Mouse (Mus musculus) CD4-positive, CD25-positive, alpha-beta regulatory T cell, adult 4 months (primary cell): ENCODE measurements around the gene Ap5b1. TPM values are rescaled to one million over a fixed set of nuclear protein-coding genes. Genes with fewer than 3 reads are reported as not detected.

Source experiments
- ATAC-seq: one replicate; pipeline ENCODE4 v1.8.0; 2017
- polyA plus RNA-seq, 2 experiments: library from polyadenylated mRNA; unstranded; fragments of 100-300 nt; shearing (Covaris generic); gene quantifications; one replicate each; pipeline ENCODE4 v1.2.1; 2017

The Ap5b1 gene
- polyA plus RNA-seq = 1 to 10 TPM; 3.8 to 7.4 TPM

DNA sequence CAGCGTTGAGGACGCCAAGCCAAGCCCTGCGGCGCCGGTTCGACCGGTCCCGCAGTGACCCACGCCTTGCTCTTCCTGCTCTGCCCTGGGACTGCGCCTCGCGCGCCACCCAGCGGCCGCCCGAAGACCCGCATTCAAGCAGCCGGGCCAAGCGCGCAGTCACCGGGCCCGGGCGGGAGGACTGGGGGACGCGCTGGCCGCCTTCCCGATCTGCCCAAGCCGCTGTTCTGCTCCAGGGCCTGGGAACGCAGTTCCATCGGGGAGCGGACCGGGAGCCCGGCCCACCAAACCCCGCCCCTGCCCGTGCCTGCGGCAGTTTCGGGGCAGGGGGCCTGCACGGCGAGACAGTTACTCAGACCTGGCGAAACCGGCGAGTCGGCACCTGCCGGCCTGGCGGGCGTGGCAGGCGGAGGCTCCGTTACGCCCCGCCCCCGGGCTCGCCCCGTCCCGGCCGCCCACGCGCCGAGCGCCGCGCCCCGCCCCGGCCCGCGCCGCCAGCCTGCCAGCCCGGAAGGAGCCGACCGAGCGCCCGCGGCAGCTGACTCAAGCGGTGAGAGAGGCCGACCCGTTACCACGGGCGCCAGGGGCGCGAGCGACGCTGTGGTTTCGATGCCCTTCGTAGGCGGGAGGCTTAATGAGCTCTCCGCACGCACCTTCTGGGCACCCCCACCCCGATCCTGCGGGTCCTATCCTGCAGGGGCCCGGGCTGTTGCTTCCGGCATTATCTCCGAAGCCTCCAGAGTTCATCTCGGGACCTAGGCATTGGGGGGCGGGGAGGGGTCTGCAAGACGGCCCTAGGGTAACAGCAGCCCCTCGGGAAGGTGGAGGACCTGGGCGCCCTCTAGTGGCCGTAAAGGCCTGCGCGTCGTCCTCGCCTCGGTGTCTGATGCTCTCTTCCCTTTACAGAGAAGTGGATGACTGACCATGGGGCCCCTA, at the start of gene Ap5b1:
Gene Ap5b1 (plus strand): TSS at position 492 of the 936 bp plus-strand sequence.
- ATAC-seq = peak; percentile 76

DNA sequence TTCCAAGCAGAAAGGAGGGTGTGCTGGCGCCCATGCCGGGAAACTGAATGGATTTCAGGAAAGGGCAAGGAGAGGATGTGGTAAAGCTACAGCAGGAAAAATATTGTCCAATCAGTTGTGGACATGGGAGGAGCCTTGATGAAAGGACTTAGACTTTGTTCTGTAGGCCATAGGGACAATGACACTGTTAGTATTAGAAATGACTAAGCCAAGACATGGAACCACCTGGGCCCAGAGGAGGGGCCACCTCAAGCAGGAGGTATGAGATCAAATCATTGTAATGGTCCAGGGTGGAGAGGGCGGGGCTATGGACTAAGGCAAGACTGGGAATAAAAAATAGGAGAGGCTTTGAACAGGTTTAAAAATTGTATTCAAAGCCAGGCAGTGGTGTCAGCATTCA, 49.1 kb upstream of the Ap5b1 start:
- no peak for ATAC-seq

- no peak for ATAC-seq
Observed at GRCm38 (mm10) chr19:5525204-5525603, 42.6 kb upstream of the Ap5b1 start.

- ATAC-seq = peak; percentile 71
Observed at GRCm38 (mm10) chr19:5529325-5530137, 38.3 kb upstream of the Ap5b1 start.

DNA sequence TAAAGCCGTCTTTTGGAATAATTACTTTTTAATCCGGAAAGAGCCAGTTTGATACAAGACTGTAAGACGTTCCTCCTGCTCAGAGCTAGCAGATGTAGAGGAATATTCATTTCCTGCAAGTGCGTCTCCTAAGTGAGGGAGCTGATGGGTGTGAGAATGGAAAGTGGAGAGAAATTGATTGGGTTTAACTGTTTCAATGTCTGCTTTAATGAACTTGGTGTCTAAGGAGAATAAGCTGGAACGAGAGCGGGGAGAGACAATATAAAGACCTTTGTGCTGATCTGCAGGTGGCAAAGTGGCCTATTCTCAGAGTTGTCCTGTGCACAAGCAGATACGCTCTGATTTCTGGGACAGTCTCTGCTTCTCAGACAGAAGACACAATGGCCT, 37.7 kb upstream of the Ap5b1 start:
- ATAC-seq = no peak

DNA sequence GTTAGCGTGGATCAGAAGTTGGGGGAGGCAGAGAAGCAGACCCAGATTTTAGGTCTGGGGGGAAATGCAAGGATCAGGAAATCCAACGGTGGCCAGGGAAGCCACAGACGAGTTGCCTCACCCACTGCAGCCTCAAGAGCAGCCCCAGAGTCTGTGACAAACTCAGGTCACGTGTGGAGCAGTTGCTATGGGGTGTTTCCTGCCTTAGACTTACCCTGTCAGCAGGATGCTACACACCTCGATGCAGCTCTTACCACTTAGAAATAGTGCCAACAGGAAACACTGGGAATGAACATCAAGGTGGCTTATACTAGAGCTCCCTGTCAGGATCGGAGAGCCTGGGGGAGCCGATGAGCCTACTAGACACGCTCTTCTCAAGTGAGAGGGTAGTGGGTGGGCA, 35.3 kb upstream of the Ap5b1 start:
- ATAC-seq = peak; percentile 94

GRCm38 (mm10) chr19:5538786-5539185, 29.0 kb upstream of the Ap5b1 start:
- ATAC-seq = no peak

DNA sequence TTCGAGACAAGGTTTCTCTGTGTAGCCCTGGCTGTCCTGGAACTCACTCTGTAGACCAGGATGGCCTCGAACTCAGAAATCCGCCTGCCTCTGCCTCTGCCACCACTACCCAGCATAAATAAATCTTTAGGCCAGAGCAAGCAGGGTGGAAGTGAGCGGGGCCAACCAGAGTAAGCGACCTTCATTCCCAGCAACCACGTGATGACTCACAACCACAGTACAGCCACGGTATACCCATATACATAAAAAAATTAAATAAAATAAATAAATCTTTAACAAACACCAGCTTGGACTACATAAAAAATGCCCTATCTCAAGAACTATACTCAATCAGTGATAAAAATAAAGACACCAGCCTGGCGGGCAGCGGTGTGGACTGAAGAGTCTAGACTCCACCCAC, 24.5 kb upstream of the Ap5b1 start:
- ATAC-seq = no peak

- ATAC-seq = no peak
Observed at GRCm38 (mm10) chr19:5544031-5544430, 23.8 kb upstream of the Ap5b1 start.

GRCm38 (mm10) chr19:5547471-5548056, 20.3 kb upstream of the Ap5b1 start:
- ATAC-seq = no peak

GRCm38 (mm10) chr19:5553802-5554201, 14.0 kb upstream of the Ap5b1 start:
- ATAC-seq = no peak

DNA sequence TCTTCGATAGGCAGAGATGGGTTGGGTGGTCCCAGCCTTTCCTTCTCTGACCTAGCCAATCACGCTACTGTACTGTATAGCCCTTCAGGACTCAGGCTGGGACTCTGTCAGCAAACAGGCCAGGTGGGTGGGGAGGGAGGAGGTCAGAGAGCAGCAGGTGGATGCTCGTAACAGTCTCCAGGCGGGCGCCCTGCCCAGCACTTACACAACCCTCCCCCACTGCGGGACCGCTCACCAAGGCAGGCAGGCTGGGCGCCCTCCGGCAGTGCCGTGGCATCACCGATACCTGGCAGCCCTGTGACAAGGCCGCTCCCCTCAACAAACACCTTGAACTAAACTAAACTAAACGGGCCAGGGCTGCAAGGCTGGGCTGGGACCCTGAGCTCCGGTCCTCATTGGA, 13.6 kb upstream of the Ap5b1 start:
- ATAC-seq = no peak

DNA sequence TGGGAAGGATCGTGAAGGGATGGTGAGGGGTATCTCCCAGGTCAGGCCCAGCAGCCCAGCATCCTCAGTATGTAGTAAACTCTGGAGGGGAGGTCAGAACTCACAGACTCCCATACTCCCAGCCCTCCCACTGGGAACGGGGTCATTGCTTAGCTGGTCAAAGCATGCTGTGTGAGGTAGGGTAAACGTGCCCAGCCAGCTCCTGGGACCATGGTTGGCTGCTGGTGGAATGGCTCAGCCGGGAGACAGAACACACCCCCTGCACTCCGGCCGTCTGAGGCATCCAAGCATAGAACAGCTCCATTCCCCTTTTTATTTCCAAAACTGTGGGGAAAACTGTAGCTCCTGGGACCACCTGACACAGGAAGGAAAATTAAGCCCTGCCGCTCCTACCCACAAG, 9.7 kb upstream of the Ap5b1 start:
- no peak for ATAC-seq

DNA sequence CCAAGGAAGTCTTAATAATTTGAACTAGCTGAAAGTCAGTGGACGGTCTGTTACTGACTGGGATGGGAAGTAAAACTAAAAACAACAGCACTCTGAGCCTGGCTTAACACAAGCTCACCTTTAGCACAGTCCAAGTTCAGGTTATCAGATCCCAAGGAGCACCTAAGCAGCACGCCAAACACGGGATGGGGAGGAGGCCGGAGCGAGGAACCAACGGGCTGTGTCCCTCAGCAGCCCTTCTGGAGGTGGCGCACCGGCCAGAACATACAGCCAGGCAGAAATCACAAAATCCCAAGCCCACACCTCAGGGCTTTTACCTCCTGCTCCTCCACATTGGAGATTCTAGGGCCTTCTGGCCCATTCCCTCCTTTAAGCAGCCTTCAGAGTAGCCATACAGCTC, 9.1 kb upstream of the Ap5b1 start:
- ATAC-seq = no peak

DNA sequence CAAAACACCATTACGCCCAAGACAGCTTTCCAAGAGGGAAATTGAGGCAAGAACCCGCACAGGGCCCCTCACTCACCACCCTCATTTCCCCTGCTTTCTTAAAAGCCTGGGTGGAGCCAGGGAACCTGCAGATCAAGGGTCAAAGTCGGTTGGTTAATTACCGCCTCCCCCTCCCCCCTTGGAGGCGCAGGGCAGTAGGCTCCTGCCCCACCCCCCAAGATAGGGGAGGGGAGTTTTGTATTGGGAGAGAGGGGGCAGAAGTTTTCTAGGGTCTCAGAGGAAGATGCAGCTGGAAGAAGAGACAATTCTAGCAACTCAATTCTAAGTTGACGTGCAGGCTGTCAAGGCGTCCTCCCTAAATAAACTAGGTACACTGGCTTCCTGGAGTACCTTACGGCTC, 8.6 kb upstream of the Ap5b1 start:
- no peak for ATAC-seq

DNA sequence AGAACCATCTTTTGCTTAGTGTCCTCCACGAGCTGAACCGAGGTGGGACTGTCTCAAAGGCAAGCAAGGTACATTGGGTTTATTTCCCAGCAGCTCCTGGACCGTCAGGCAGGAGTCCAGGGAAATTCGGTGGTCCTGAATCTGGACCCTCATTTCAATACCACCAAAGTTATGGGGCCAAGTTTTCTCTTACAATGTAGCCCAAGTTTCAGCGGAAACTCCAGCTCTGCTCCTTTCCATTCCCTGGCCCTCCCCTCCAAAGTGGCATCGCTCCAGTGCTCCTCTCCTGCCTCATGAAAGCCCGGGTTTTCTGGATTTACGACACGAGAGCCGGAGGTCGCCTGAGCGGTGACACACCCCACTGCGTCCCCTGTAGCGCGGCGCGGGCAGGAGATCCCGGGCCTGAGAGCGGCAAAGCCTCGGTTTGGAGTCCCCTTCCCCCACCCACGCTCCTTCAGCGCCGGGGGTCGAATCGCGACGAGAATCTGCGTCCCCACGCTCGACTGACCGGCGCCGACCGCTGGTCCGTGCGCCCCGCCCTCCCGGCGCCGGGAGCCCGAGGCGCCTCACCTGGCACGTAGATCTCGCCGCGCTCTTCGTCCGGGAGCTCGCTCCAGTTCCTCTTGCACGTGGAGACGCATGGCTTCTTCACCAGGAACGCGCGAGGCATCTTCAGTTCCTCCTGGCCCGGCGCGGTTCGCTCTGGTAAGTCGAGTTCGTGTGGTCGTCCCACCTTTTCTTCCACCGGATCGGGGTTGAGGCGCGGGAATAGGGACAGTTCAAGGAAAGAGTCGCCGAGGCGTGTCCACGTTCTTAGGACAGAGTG, 8.0 kb upstream of the Ap5b1 start:
- ATAC-seq = no peak

DNA sequence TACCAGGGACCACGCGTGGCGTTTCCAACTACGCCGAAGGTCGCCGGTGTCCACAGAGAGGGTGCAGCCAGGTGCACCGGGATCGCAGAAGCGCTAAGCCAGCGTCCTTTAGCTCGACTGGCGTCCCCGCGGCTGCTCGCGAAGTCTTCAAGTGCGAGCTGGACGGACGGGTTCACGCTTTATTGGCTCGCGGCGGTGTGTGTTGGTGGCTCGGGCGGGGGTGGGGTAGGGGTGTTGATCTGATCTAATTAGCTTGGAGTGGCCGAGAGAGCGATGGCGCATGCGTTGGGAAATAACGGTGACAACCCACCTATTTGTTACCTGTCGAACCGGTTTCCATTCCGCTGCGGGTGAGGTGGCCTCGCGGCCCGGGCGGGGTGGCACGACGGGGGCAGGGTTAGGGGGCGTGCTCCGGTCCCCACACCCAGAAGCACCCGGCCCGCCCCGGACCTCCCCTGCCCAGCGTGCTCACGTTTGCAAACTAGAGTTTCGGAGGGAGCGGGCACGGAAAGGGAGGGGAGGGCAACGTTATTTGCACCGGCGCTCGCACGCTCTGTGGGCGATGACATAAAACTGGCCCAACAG, 7.3 kb upstream of the Ap5b1 start, which contains the start of gene Ovol1:
Gene Ovol1 (minus strand): TSS at position 190 of the 585 bp plus-strand sequence.
- ATAC-seq = no peak

- no peak for ATAC-seq
Observed at GRCm38 (mm10) chr19:5561252-5561790, 6.5 kb upstream of the Ap5b1 start.

DNA sequence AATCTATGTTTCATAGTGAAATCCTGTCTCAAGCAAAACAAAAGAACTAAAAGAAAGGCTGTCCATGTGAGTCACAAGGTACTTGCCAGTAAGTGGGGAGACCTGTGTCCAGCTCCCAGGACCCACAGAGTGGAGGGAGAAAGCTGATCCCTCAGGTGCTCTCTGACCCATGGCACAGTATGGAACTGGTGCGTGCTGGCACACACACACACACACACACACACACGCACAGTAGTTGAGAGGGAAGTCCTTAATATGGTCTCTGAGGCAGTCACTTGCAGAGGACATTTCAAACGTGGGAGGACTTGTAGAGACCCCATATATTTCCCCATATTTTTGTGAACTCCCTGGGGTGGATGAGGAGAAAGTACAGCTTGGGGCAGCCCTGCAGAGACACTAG, 5.9 kb upstream of the Ap5b1 start:
- no peak for ATAC-seq

DNA sequence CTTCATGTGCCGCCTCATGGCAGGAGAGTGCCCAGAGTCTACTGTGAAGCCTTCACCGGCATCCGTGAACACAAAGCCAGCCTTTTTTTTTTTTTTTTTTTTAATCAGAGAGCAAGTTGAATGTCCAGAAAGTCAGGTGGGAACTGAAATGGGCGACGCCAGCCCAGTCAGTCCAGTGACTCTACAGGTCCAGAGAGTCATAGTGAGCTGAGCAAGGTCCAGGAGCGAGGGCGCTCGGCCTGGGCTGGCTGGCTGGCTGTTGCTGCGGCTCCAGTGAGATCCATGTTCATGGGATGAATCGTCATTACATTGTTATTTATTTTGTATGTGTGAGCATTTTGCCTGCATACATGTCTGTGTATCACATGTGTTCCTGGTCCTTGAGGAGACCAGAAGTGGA, 5.0 kb upstream of the Ap5b1 start:
- ATAC-seq = no peak

DNA sequence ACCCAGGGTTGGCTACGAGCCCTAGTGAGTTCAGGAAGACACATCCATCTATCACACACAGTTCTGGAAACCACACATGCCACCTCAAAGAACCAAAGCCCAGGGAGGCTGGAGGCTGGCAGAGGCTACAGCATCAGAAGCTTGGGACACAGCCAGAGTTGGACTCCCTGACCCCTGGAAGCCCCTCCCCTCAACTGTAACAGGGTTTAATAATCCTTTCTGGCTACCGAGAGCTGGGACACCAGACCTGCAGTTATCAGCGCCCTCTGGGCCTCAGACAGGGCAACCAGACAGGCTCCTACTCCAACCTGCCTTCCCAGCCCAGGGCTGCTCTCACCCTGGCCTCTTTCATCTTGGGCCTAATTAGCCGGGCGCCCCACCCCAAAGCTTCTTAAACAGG, 1.5 kb upstream of the Ap5b1 start:
- ATAC-seq = no peak

DNA sequence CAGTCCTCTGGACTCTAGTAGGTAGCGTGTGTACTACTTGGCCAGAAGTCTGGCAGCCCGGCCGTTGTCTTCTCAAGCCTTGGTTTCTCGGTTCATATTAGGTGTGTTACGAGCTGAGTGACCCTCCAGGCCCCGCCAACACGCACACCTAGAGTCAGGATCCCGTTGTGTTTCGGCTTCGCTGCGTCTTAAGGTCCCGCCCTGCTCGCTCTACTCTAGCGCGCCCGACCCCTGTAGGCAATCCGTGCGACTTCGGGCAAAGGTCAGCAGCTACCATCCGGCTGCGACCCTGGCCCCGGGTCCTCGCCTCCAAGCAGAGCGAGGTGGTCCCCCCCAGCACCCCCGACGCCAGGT, 668 bp upstream of the Ap5b1 start:
- peak; percentile 39 for ATAC-seq
